Mouse (Mus musculus): ENCODE measurements at regions not wholly inside any gene's neighbourhood (a gene's known extent, or its start where the extent isn't known, plus 50 kb on each side); places are given as distances from the start of the nearest gene placed in this dataset.
A peak's percentile ranks its signal among the peaks of the same experiment; 100 is the strongest.

DNA sequence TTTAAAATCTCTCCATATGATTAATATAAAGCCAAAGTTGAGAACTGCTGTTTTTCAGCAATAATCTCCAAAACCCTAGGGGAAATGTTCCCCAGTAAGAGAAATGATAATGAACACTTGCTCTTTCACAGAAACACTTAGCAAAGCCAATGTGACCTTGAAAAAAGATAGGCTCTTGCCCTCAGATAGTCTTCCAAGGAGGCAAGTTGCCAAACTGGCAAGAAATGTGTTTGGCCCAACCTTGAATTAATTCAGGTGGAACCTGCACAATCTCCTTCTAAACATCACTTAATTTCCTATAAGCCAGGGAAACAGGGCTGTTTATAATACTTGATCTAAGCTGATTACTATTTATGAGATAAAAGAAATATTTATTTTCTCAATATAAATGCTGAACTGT lies 244.0 kb upstream of the Gnaz start:
- Histone ChIP-seq H3K36me3 (ENCODE audit: control insufficient read depth, insufficient read depth, low read length) (no peaks in the 10 kb centered on the region), H3K9ac (ENCODE audit: low read depth, low read length) (no peak overlapping the region), H3K4me3 (ENCODE audit: low read depth, low read length) (no peak overlapping the region)

DNA sequence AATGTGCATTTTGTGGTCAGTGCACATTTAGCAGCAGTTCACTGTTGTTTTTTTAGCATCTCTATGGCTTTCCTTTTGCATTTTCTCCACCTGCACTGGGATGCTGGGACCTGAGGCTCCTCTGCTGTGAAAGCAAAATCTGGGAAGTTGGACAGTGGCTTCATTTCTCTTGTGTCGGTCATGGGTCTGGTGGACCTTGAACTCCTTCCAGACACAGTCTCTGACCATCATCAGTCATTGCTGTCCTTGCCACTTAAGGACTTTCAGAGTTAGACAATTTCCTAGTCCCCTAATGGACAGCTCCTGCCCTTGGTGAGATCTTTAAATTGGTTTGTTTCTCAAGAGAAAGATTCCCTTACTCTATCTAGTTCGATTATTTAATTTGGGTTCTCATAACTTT lies 217.5 kb upstream of the Gnaz start:
- H3K27ac ChIP-seq (ENCODE audit: low read length): no peak overlapping the region
- H3K4me1 ChIP-seq (ENCODE audit: control insufficient read depth, insufficient read depth, low read length): no peaks in the 10 kb centered on the region
- H3K9ac ChIP-seq (ENCODE audit: low read depth, low read length): no peak overlapping the region
- H3K4me2 ChIP-seq (ENCODE audit: low read length): no peak overlapping the region
- no peaks in the 10 kb centered on the region for H3K27me3 ChIP-seq (ENCODE audit: control insufficient read depth, insufficient read depth, low read depth, low read length)
- ATAC-seq: no peak
- WGBS: 89% methylated on average over 2 of the region's 2 CpGs
- H3K4me3 ChIP-seq (ENCODE audit: low read depth, low read length): no peak overlapping the region
- H3K9me3 ChIP-seq (replicated peaks; ENCODE audit: control insufficient read depth, low read length, poor library complexity, severe bottlenecking): no peaks in the 10 kb centered on the region
- no peaks in the 10 kb centered on the region for H3K36me3 ChIP-seq (ENCODE audit: control insufficient read depth, insufficient read depth, low read length)

More for the DNA sequence above, 244.0 kb upstream of the Gnaz start:
- H3K27me3 ChIP-seq (ENCODE audit: control insufficient read depth, insufficient read depth, low read depth, low read length): no peaks in the 10 kb centered on the region
- no peaks in the 10 kb centered on the region for H3K9me3 ChIP-seq (replicated peaks; ENCODE audit: control insufficient read depth, low read length, poor library complexity, severe bottlenecking)
- no peak overlapping the region for H3K27ac ChIP-seq (ENCODE audit: low read length)
- no peak for ATAC-seq
- H3K4me2 ChIP-seq (ENCODE audit: low read length): no peak overlapping the region
- H3K4me1 ChIP-seq (ENCODE audit: control insufficient read depth, insufficient read depth, low read length): no peaks in the 10 kb centered on the region

DNA sequence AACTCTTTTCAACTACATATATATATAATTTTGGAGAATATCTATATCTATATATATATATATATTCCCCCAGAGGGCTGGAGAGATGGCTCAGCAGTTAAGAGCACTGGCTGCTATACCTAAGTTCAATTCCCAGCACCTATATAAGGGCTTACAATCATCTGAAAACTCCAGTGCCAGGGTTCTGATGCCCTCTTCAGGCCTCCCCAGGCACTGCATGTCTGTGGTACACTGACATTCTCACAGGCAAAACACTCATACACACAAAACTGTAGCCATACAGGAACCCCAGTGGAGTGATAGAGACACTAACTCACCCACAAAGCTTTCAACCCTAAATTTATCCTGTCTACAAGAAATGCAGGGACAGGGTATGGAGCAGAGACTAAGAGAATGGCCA lies 216.1 kb upstream of the Gnaz start:
- H3K9ac ChIP-seq (ENCODE audit: low read depth, low read length): no peak overlapping the region
- H3K27me3 ChIP-seq (ENCODE audit: control insufficient read depth, insufficient read depth, low read depth, low read length): no peaks in the 10 kb centered on the region
- no peak overlapping the region for H3K4me3 ChIP-seq (ENCODE audit: low read depth, low read length)
- no peaks in the 10 kb centered on the region for H3K9me3 ChIP-seq (replicated peaks; ENCODE audit: control insufficient read depth, low read length, poor library complexity, severe bottlenecking)
- no peak overlapping the region for H3K27ac ChIP-seq (ENCODE audit: low read length)
- ATAC-seq: no peak
- no peaks in the 10 kb centered on the region for H3K36me3 ChIP-seq (ENCODE audit: control insufficient read depth, insufficient read depth, low read length)
- H3K4me2 ChIP-seq (ENCODE audit: low read length): no peak overlapping the region
- no peaks in the 10 kb centered on the region for H3K4me1 ChIP-seq (ENCODE audit: control insufficient read depth, insufficient read depth, low read length)

DNA sequence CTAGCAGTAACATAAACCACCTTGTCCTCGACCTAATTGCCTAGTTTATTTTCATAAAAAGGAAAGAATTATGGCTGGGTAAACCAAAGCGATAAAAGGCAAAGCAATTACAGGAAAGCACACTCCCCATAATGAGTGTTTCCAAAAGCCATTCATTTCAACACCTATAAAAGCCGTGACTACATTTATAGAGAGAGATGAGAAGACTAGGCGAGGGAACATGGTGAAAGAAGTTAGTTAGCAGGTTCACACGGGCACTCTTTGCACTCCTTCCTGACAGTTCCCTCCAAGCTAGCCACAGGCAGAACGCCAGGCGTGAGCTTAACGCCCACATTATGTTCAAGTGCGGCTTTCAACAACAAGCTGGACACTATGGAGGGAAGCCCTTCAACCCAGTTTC lies 206.2 kb upstream of the Gnaz start:
- Histone ChIP-seq H3K36me3 (ENCODE audit: control insufficient read depth, insufficient read depth, low read length) (no peaks in the 10 kb centered on the region), H3K9me3 (replicated peaks; ENCODE audit: control insufficient read depth, low read length, poor library complexity, severe bottlenecking) (no peaks in the 10 kb centered on the region), H3K9ac (ENCODE audit: low read depth, low read length) (no peak overlapping the region), H3K4me2 (ENCODE audit: low read length) (no peak overlapping the region), H3K27me3 (ENCODE audit: control insufficient read depth, insufficient read depth, low read depth, low read length) (no peaks in the 10 kb centered on the region), H3K27ac (ENCODE audit: low read length) (no peak overlapping the region), H3K4me3 (ENCODE audit: low read depth, low read length) (no peak overlapping the region), H3K4me1 (ENCODE audit: control insufficient read depth, insufficient read depth, low read length) (no peaks in the 10 kb centered on the region)
- WGBS: 86% methylated on average over 9 of the region's 9 CpGs
- ATAC-seq: no peak

DNA sequence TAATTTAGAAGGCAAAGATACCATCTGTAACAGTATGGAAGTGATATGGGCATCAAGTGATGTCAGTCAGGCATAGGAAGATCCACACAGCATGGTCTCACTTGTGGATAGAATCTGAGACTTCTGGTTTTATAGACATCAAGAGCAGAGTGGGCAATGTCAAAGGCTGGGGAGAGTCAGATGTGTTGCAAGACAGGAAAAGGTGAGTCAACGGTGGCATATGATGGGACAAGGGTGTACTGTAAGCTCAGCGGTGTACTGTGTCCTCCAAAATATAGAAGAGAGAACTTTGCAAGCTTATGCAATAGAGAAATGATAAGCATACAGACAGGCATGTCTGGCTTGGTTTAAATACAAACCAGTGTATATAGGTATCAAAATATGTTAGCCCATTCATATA lies 177.7 kb upstream of the Gnaz start:
- Histone ChIP-seq H3K27ac (ENCODE audit: low read length) (no peak overlapping the region), H3K36me3 (ENCODE audit: control insufficient read depth, insufficient read depth, low read length) (no peaks in the 10 kb centered on the region), H3K9me3 (replicated peaks; ENCODE audit: control insufficient read depth, low read length, poor library complexity, severe bottlenecking) (no peaks in the 10 kb centered on the region), H3K4me3 (ENCODE audit: low read depth, low read length) (no peak overlapping the region), H3K27me3 (ENCODE audit: control insufficient read depth, insufficient read depth, low read depth, low read length) (no peaks in the 10 kb centered on the region), H3K4me2 (ENCODE audit: low read length) (no peak overlapping the region), H3K4me1 (ENCODE audit: control insufficient read depth, insufficient read depth, low read length) (no peaks in the 10 kb centered on the region), H3K9ac (ENCODE audit: low read depth, low read length) (no peak overlapping the region)
- ATAC-seq: no peak
- 88% methylated on average over 2 of the region's 2 CpGs for WGBS

DNA sequence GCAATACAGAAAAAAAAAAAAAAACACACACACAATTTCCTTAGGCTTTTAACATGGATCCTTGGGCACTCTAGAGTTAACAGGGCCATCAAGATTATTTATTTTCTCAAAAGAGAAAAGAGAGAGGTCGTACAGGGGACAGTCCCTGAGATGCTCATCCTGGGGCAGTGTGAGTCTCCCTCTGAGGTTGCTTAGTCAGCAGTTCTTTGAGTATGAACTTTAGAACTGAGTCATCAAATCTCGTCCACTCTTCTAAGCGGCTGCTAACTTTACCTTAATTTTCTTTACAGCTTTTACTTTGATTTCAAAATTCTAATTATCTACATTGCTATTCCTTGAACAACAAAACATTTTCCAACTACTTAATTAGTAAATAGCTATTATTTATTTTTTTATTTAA lies 177.0 kb upstream of the Gnaz start:
- WGBS: 73% methylated on average over 3 of the region's 3 CpGs
- H3K9ac ChIP-seq (ENCODE audit: low read depth, low read length): no peak overlapping the region
- no peaks in the 10 kb centered on the region for H3K9me3 ChIP-seq (replicated peaks; ENCODE audit: control insufficient read depth, low read length, poor library complexity, severe bottlenecking)
- H3K36me3 ChIP-seq (ENCODE audit: control insufficient read depth, insufficient read depth, low read length): no peaks in the 10 kb centered on the region
- ATAC-seq: no peak
- no peaks in the 10 kb centered on the region for H3K27me3 ChIP-seq (ENCODE audit: control insufficient read depth, insufficient read depth, low read depth, low read length)
- no peak overlapping the region for H3K4me3 ChIP-seq (ENCODE audit: low read depth, low read length)
- H3K27ac ChIP-seq (ENCODE audit: low read length): no peak overlapping the region
- no peaks in the 10 kb centered on the region for H3K4me1 ChIP-seq (ENCODE audit: control insufficient read depth, insufficient read depth, low read length)
- H3K4me2 ChIP-seq (ENCODE audit: low read length): no peak overlapping the region

DNA sequence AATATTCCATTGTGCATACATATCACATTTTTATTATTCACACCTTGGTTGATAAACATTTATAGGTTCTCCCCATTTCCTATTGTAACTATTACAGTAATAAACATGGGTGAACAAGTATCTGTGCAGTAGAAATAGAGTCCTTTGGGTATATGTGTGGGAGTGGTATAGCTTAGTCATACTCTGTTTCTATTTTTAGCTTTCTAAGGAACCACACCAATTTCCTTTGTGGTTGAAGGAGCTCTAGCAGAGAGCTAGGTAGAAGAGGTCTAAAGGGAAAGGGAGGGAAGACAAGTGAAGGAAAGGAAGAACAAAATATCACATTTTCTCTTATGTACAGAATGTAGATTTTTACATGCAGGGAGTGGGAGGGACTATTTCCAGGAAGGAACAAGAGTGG lies 143.6 kb upstream of the Gnaz start:
- H3K27ac ChIP-seq (ENCODE audit: low read length): no peak overlapping the region
- H3K9ac ChIP-seq (ENCODE audit: low read depth, low read length): no peak overlapping the region
- H3K4me1 ChIP-seq (ENCODE audit: control insufficient read depth, insufficient read depth, low read length): no peaks in the 10 kb centered on the region
- no peaks in the 10 kb centered on the region for H3K9me3 ChIP-seq (replicated peaks; ENCODE audit: control insufficient read depth, low read length, poor library complexity, severe bottlenecking)
- H3K36me3 ChIP-seq (ENCODE audit: control insufficient read depth, insufficient read depth, low read length): no peaks in the 10 kb centered on the region
- H3K4me3 ChIP-seq (ENCODE audit: low read depth, low read length): no peak overlapping the region
- ATAC-seq: no peak
- H3K27me3 ChIP-seq (ENCODE audit: control insufficient read depth, insufficient read depth, low read depth, low read length): no peaks in the 10 kb centered on the region
- H3K4me2 ChIP-seq (ENCODE audit: low read length): no peak overlapping the region

DNA sequence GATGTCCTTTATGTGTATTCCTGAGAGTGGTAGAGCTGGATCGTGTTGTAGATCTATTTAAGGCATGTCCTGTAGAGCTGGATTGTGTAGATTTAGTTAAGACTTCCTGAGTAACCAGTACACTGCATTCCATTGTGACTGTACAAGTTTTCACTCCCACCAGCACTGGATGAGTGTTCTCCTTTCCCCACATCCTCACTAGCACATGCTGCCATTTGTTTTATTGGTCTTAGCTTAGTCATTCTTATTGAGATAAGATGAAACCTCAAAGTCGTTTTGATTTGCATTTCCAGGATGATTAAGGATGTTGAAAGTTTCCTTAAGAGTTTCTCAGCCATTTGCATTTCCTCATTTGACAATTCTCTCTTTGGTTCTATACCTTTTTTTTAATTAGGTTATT lies 132.6 kb upstream of the Gnaz start:
- 75% methylated on average over 2 of the region's 2 CpGs for WGBS
- H3K36me3 ChIP-seq (ENCODE audit: control insufficient read depth, insufficient read depth, low read length): no peaks in the 10 kb centered on the region
- H3K9me3 ChIP-seq (replicated peaks; ENCODE audit: control insufficient read depth, low read length, poor library complexity, severe bottlenecking): no peaks in the 10 kb centered on the region
- ATAC-seq: no peak
- H3K9ac ChIP-seq (ENCODE audit: low read depth, low read length): no peak overlapping the region
- no peaks in the 10 kb centered on the region for H3K27me3 ChIP-seq (ENCODE audit: control insufficient read depth, insufficient read depth, low read depth, low read length)
- H3K4me1 ChIP-seq (ENCODE audit: control insufficient read depth, insufficient read depth, low read length): no peaks in the 10 kb centered on the region
- no peak overlapping the region for H3K4me2 ChIP-seq (ENCODE audit: low read length)
- H3K4me3 ChIP-seq (ENCODE audit: low read depth, low read length): no peak overlapping the region
- no peak overlapping the region for H3K27ac ChIP-seq (ENCODE audit: low read length)

DNA sequence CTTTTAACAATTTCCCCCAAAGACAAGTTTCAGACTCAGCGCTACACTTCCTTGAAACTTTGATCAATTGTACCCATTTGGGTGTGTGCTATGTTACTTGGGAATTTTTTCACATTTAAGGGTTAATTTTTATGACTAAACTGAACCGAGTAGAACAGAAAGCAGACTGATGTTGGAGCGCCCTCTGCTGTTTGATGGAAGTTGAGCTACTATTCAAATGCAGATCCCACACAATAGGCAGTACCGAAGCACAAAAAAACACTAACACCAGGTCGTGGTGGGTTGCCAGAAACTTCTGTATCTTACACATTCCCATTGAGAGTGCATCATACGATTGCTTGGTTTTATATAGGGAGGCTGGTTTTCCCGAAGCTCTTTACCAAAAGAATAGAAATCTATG lies 118.6 kb upstream of the Gnaz start:
- H3K4me2 ChIP-seq (ENCODE audit: low read length): peak overlapping the region; percentile 29; the same call in 1 of the 2 replicates
- no peak overlapping the region for H3K4me3 ChIP-seq (ENCODE audit: low read depth, low read length)
- no peaks in the 10 kb centered on the region for H3K36me3 ChIP-seq (ENCODE audit: control insufficient read depth, insufficient read depth, low read length)
- no peaks in the 10 kb centered on the region for H3K27me3 ChIP-seq (ENCODE audit: control insufficient read depth, insufficient read depth, low read depth, low read length)
- no peak overlapping the region for H3K9ac ChIP-seq (ENCODE audit: low read depth, low read length)
- 10% methylated on average over 7 of the region's 7 CpGs for WGBS
- H3K27ac ChIP-seq (ENCODE audit: low read length): no peak overlapping the region
- H3K9me3 ChIP-seq (replicated peaks; ENCODE audit: control insufficient read depth, low read length, poor library complexity, severe bottlenecking): no peaks in the 10 kb centered on the region
- ATAC-seq: no peak
- peaks cover 2% of the 10 kb centered on the region; the same call in 1 of the 2 replicates for H3K4me1 ChIP-seq (ENCODE audit: control insufficient read depth, insufficient read depth, low read length)
